Mouse (Mus musculus): ENCODE measurements at regions not wholly inside any gene's neighbourhood (a gene's known extent, or its start where the extent isn't known, plus 50 kb on each side); places are given as distances from the start of the nearest gene placed in this dataset.

- H3K4me2 ChIP-seq, result no peak overlapping the region
- no peaks in the 10 kb centered on the region for H3K27me3 ChIP-seq
- 73% methylated on average over 3 of the region's 3 CpGs for WGBS
- no peaks in the 10 kb centered on the region for H3K36me3 ChIP-seq
- no peak for ATAC-seq (ENCODE audit: low FRiP score, low read depth)
- no peaks in the 10 kb centered on the region for H3K9me3 ChIP-seq
- H3K4me1 ChIP-seq (replicated peaks), result no peaks in the 10 kb centered on the region
- no peak overlapping the region for H3K4me3 ChIP-seq
- no peak overlapping the region for H3K27ac ChIP-seq (replicated peaks)
- H3K9ac ChIP-seq, result no peak overlapping the region
Measured at GRCm38 (mm10) chr17:89592826-89593225, 317.4 kb downstream of the Gm10184 start.

GRCm38 (mm10) chr17:89559506-89559905 lies 350.7 kb downstream of the Gm10184 start:
- Histone ChIP-seq H3K9me3 (no peaks in the 10 kb centered on the region), H3K9ac (no peak overlapping the region), H3K27me3 (no peaks in the 10 kb centered on the region), H3K4me1 (replicated peaks) (no peaks in the 10 kb centered on the region), H3K27ac (replicated peaks) (no peak overlapping the region), H3K4me3 (no peak overlapping the region), H3K36me3 (no peaks in the 10 kb centered on the region), H3K4me2 (no peak overlapping the region)
- no peak for ATAC-seq (ENCODE audit: low FRiP score, low read depth)

- no peaks in the 10 kb centered on the region for H3K9me3 ChIP-seq
- 68% methylated on average over 1 of the region's 1 CpGs for WGBS
- ATAC-seq (ENCODE audit: low FRiP score, low read depth), result no peak
Measured at GRCm38 (mm10) chr17:89554754-89555153, 354.3 kb upstream of the Fshr start.

GRCm38 (mm10) chr17:89553597-89553996 lies 353.1 kb upstream of the Fshr start:
- H3K9ac ChIP-seq, result no peak overlapping the region
- peak; percentile 42; the same call in 1 of the 2 replicates for ATAC-seq (ENCODE audit: low FRiP score, low read depth)
- no peaks in the 10 kb centered on the region for H3K36me3 ChIP-seq
- no peak overlapping the region for H3K27ac ChIP-seq (replicated peaks)
- peaks cover 8% of the 10 kb centered on the region; the same call in 1 of the 2 replicates for H3K4me1 ChIP-seq (replicated peaks)
- no peak overlapping the region for H3K4me2 ChIP-seq
- 36% methylated on average over 3 of the region's 3 CpGs for WGBS
- no peak overlapping the region for H3K4me3 ChIP-seq
- H3K27me3 ChIP-seq, result no peaks in the 10 kb centered on the region
- H3K9me3 ChIP-seq, result no peaks in the 10 kb centered on the region

More at GRCm38 (mm10) chr17:89554754-89555153, 354.3 kb upstream of the Fshr start:
- no peaks in the 10 kb centered on the region for H3K27me3 ChIP-seq
- no peak overlapping the region for H3K9ac ChIP-seq
- H3K4me3 ChIP-seq, result no peak overlapping the region
- H3K36me3 ChIP-seq, result no peaks in the 10 kb centered on the region
- peaks cover 8% of the 10 kb centered on the region; the same call in 1 of the 2 replicates for H3K4me1 ChIP-seq (replicated peaks)
- no peak overlapping the region for H3K27ac ChIP-seq (replicated peaks)
- no peak overlapping the region for H3K4me2 ChIP-seq

- H3K36me3 ChIP-seq, result no peaks in the 10 kb centered on the region
- H3K4me3 ChIP-seq, result no peak overlapping the region
- H3K9ac ChIP-seq, result no peak overlapping the region
- no peaks in the 10 kb centered on the region for H3K27me3 ChIP-seq
- 79% methylated on average over 3 of the region's 3 CpGs for WGBS
- no peak overlapping the region for H3K4me2 ChIP-seq
- peaks cover 8% of the 10 kb centered on the region; the same call in 1 of the 2 replicates for H3K4me1 ChIP-seq (replicated peaks)
- no peak overlapping the region for H3K27ac ChIP-seq (replicated peaks)
- no peaks in the 10 kb centered on the region for H3K9me3 ChIP-seq
- no peak for ATAC-seq (ENCODE audit: low FRiP score, low read depth)
Measured at GRCm38 (mm10) chr17:89550758-89551157, 350.3 kb upstream of the Fshr start.

- Histone ChIP-seq H3K27me3 (no peaks in the 10 kb centered on the region), H3K27ac (replicated peaks) (no peak overlapping the region), H3K4me3 (no peak overlapping the region), H3K9ac (no peak overlapping the region), H3K4me1 (replicated peaks) (no peaks in the 10 kb centered on the region), H3K36me3 (no peaks in the 10 kb centered on the region), H3K4me2 (no peak overlapping the region), H3K9me3 (no peaks in the 10 kb centered on the region)
- 71% methylated on average over 4 of the region's 4 CpGs for WGBS
- no peak for ATAC-seq (ENCODE audit: low FRiP score, low read depth)
Measured at GRCm38 (mm10) chr17:89521912-89522311, 321.4 kb upstream of the Fshr start.

GRCm38 (mm10) chr17:89519413-89519812 lies 318.9 kb upstream of the Fshr start:
- Histone ChIP-seq H3K4me2 (no peak overlapping the region), H3K4me3 (no peak overlapping the region), H3K9ac (no peak overlapping the region), H3K27me3 (no peaks in the 10 kb centered on the region), H3K36me3 (no peaks in the 10 kb centered on the region), H3K4me1 (replicated peaks) (no peaks in the 10 kb centered on the region), H3K27ac (replicated peaks) (no peak overlapping the region), H3K9me3 (no peaks in the 10 kb centered on the region)
- WGBS, result 70% methylated on average over 2 of the region's 2 CpGs
- no peak for ATAC-seq (ENCODE audit: low FRiP score, low read depth)

GRCm38 (mm10) chr17:89505288-89505687 lies 304.8 kb upstream of the Fshr start:
- Histone ChIP-seq H3K27ac (replicated peaks) (no peak overlapping the region), H3K4me1 (replicated peaks) (no peaks in the 10 kb centered on the region), H3K9ac (no peak overlapping the region), H3K36me3 (no peaks in the 10 kb centered on the region), H3K4me3 (no peak overlapping the region), H3K4me2 (no peak overlapping the region), H3K9me3 (no peaks in the 10 kb centered on the region), H3K27me3 (no peaks in the 10 kb centered on the region)
- ATAC-seq (ENCODE audit: low FRiP score, low read depth), result no peak
- 80% methylated on average over 3 of the region's 3 CpGs for WGBS

GRCm38 (mm10) chr17:89493547-89493946 lies 293.1 kb upstream of the Fshr start:
- no peaks in the 10 kb centered on the region for H3K27me3 ChIP-seq

GRCm38 (mm10) chr17:89466486-89466885 lies 266.0 kb upstream of the Fshr start:
- H3K9me3 ChIP-seq, result no peaks in the 10 kb centered on the region
- no peak for ATAC-seq (ENCODE audit: low FRiP score, low read depth)
- WGBS, result 90% methylated on average over 1 of the region's 1 CpGs

More at GRCm38 (mm10) chr17:89493547-89493946, 293.1 kb upstream of the Fshr start:
- 83% methylated on average over 2 of the region's 2 CpGs for WGBS
- Histone ChIP-seq H3K27ac (replicated peaks) (no peak overlapping the region), H3K36me3 (no peaks in the 10 kb centered on the region), H3K4me1 (replicated peaks) (no peaks in the 10 kb centered on the region), H3K4me2 (no peak overlapping the region), H3K9ac (no peak overlapping the region), H3K9me3 (no peaks in the 10 kb centered on the region), H3K4me3 (no peak overlapping the region)
- no peak for ATAC-seq (ENCODE audit: low FRiP score, low read depth)

GRCm38 (mm10) chr17:89465883-89466282 lies 265.4 kb upstream of the Fshr start:
- H3K27ac ChIP-seq (replicated peaks), result no peak overlapping the region
- H3K27me3 ChIP-seq, result no peaks in the 10 kb centered on the region
- H3K4me2 ChIP-seq, result no peak overlapping the region
- 84% methylated on average over 5 of the region's 5 CpGs for WGBS
- H3K9me3 ChIP-seq, result no peaks in the 10 kb centered on the region
- no peaks in the 10 kb centered on the region for H3K36me3 ChIP-seq
- no peak overlapping the region for H3K9ac ChIP-seq
- H3K4me3 ChIP-seq, result no peak overlapping the region
- H3K4me1 ChIP-seq (replicated peaks), result no peaks in the 10 kb centered on the region
- ATAC-seq (ENCODE audit: low FRiP score, low read depth), result no peak

More at GRCm38 (mm10) chr17:89466486-89466885, 266.0 kb upstream of the Fshr start:
- H3K36me3 ChIP-seq, result no peaks in the 10 kb centered on the region
- H3K27me3 ChIP-seq, result no peaks in the 10 kb centered on the region
- no peak overlapping the region for H3K9ac ChIP-seq
- no peaks in the 10 kb centered on the region for H3K4me1 ChIP-seq (replicated peaks)
- no peak overlapping the region for H3K4me2 ChIP-seq
- no peak overlapping the region for H3K4me3 ChIP-seq
- no peak overlapping the region for H3K27ac ChIP-seq (replicated peaks)

GRCm38 (mm10) chr17:89460438-89460837 lies 260.0 kb upstream of the Fshr start:
- ATAC-seq (ENCODE audit: low FRiP score, low read depth), result no peak
- Histone ChIP-seq H3K4me3 (no peak overlapping the region), H3K4me2 (no peak overlapping the region), H3K9me3 (no peaks in the 10 kb centered on the region), H3K9ac (no peak overlapping the region), H3K27ac (replicated peaks) (no peak overlapping the region), H3K36me3 (no peaks in the 10 kb centered on the region), H3K27me3 (no peaks in the 10 kb centered on the region), H3K4me1 (replicated peaks) (no peaks in the 10 kb centered on the region)
- WGBS, result 79% methylated on average over 5 of the region's 5 CpGs

GRCm38 (mm10) chr17:89454301-89454700 lies 253.8 kb upstream of the Fshr start:
- Histone ChIP-seq H3K4me2 (no peak overlapping the region), H3K9me3 (no peaks in the 10 kb centered on the region), H3K4me1 (replicated peaks) (no peaks in the 10 kb centered on the region), H3K4me3 (no peak overlapping the region), H3K27me3 (no peaks in the 10 kb centered on the region), H3K9ac (no peak overlapping the region), H3K36me3 (no peaks in the 10 kb centered on the region), H3K27ac (replicated peaks) (no peak overlapping the region)
- ATAC-seq (ENCODE audit: low FRiP score, low read depth), result no peak
- WGBS, result 95% methylated on average over 3 of the region's 3 CpGs

All from hindbrain, embryonic 15.5 days (tissue).